Mouse (Mus musculus) adrenal gland, postnatal 10 days (tissue): ENCODE measurements at regions not wholly inside any gene's neighbourhood (a gene's known extent, or its start where the extent isn't known, plus 50 kb on each side); places are given as distances from the start of the nearest gene placed in this dataset.
A peak's percentile ranks its signal among the peaks of the same experiment; 100 is the strongest.

Source experiments
- DNase-seq: peaks from one replicate; pipeline ENCODE4 v3.0.0; 2021; ENCODE audit warnings: mixed read lengths

DNA sequence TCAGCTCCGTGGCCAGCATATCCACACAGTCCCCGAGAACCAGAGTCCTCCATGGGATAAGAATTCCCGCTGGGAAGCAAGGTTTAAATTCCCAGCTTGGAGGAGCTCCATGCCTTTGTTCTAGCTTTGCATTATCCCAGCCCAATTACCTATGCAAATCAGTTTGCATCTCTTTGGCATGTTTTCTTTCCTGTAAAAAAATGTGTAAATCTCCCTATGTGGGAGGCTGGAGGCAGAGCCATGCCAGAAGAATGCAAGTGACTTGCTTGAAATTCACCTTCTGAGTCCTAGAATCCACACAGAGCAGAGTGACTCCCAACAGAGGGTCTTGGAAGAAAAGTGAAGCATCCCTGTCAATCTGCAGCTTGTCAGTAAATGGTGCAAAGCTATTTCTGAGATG is 388.9 kb downstream of the Tcerg1l start:
- DNase-seq, result no peak

DNA sequence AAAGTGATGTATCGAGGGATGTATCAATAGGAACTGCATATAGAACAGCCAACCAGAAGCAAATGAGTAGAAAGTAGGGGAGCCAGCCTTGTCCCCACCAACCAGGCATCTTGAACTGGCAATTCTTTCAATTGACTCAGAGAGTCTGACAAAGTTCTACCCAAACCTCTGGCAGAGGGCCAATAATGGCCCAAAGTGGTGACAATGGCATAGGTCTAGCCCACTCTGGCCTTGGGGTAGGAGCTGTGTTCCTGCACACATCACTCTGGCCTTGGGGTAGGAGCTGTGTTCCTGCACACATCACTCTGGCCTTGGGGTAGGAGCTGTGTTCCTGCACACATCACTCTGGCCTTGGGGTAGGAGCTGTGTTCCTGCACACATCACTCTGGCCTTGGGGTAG is 373.5 kb downstream of the Tcerg1l start:
- DNase-seq, result peak; percentile 23

DNA sequence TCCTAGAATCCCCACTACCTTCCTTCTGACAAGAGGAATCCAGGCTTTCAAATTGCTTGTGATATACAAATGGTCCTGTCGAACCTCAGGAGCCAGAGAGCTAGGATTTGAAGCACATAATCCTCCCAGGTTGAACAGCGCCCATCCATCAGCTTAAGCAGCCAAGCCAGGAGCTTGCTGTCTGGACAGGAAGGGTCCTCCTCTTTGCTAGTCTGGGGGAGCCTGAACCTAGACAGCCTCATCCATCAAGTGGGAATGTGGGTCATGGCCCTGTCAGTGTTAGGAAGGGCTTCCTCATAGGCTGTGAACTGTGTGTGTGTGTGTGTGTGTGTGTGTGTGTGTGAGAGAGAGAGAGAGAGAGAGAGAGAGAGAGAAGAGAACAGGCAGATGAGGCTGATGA is 345.8 kb downstream of the Tcerg1l start:
- DNase-seq, result no peak

DNA sequence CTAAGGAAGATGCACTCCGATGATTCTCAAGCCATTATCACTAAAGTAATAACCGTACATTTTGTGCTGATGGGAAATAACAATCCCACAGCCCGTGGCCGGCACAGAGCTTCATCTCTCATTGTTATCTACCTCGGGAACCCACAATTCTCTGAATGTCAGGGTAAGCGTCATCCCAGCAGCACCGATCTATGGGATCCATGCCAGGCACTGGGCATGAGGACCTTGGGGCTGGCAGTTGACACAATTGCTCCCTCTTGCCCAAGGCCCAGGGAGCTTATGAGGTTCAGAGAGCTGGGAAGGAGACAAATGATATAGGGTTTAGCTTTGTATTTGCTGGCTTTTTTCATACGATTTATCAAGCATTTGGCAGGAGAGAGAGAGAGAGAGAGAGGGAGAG is 342.8 kb downstream of the Tcerg1l start:
- DNase-seq, result peak; percentile 80

DNA sequence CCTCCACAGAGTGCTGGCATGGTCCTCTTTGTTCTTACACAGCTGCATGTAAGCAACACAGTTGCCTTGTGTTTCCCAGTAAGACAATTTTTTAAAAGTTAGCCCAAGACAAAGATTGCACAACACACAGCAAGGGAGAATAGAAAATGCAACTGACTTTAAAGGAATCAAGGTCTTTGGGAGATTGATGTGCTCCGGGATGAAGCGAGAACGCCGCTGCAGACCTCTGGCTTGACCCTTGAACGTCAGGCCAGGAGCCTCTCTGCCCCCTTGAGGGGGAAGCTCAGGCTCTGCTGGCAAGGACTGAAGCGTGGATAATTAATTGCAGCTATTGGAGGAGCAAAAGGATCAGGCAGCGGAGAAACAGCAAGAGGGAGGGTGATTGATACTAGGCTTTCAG is 336.4 kb downstream of the Tcerg1l start:
- peak; percentile 50 for DNase-seq

DNA sequence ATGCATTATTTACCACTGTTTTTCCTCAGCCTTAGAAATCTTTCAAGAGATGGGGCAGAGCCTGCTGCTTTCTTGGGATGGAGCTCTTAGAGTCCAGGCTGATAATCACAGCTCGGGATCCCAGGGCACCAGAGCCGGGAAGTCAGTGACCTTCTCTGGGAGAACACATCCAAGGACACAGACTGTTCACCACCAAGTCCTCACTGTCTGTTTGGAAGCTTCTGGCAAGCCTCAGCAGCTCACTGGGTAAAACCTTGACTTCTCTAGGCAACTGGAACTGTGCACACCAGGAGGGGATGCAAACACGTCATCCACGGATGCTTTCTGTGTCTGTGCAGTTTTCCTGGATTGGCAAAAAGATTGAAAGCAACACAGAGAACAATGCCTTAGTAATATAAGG is 330.6 kb downstream of the Tcerg1l start:
- DNase-seq, result peak; percentile 42

DNA sequence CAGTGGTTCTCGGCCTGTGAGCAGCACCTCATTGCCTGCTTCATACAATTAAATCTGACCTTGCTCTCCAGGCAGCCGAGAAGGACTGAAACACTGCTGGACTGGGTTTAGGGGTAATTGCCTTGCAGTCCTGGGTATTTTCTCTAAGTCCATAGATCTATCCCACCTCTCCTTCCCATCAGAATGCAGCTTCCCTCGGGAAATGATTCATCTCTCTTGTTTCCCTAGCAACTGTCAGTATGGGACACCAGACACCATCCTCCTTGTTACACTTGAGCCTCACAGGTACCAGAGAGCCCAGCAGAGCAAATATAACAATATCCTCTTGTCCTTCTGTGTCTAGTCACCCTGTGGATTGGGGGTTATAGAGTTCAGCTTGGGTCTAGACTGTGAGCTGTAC is 322.3 kb downstream of the Tcerg1l start:
- no peak for DNase-seq

DNA sequence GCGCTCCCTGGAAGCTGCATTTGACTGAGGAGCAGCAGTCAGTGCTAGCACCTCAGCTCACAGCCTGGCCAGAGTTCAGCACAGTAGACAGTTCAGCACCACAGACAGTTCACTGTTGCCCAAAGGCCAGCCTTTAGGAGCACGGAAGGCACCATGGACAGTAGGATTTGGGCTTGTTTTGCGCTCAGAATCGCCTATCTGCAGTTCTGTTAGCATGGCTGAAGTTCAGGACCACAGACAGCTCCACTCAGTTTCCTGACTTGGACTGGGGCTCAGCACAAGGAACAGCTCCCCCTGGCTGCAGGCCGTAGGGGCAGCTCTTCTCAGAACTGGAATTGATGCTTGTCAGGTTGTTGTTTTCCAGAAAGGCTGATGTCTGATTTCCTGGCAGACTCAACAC is 313.6 kb downstream of the Tcerg1l start:
- DNase-seq, result peak; percentile 94

DNA sequence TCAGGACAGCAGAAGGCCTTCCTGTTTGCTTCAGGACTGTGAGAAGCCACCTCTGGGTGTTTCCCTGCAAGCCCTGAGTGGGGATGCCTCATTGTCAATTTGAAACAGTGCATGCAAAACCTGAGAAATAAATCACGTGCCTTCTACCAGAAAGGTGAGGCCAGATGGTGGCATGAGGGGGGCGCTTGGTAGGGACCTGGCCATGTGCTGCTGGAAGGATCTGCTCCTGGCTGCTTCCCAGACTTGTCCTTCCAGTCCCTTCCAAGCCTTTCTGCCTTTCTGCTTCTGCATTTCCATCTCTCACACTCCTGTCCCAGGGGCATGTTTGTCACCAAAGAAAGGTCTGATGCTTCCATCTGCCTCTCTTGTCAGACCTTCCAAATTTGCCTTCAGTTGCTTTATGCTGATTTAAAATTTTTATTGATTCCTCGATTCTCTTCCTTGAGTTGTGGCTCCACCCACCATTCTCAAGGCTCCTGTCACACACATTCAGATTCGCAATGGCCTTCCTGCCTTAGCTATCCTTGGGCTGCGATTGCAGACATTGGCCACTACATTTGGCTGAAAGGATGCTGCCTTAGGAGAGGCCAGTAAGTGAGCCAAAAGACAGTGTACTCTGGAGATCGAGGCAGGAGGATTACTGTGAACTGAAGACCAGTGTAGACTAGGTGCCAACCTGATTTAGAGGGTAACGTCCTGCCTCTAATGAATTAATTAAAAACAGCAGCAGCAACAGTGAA is 289.9 kb downstream of the Tcerg1l start:
- no peak for DNase-seq

DNA sequence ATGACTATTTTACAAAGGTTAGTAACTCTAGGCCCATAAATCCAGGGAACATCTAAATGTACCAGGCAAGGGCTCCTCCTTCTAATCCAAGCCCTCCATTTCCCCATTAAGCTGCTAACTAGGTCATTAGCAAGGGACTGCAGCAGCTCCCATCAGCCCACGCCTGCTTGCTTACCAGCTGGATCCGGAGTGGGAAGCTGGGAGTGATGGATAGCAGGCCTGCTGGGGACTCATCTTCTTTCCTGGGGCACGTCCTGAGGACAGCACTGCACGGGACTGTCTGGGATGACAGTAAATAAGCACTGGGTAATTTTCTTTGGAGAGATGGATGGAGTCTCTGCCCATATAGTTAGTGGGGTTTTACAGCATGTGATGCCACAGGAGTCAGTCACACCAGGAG is 276.0 kb downstream of the Tcerg1l start:
- no peak for DNase-seq

DNA sequence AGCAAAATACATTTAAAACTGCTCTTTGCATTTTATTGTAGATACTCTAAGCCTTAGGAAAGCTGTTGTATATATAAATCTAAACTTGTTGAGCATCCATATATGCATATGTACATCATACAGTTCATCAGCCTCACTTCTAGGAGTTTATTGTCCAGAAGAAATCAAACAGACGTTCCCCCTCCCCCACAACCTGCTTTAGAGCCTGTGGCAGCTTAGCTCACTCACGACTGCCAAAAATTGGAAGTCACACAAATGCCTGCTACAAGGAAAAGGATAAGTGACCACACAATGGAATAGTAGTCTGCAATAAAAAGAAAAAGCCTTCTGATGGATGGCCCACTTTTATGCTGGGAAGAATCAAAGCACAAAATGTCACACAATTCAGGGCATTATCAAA is 267.8 kb downstream of the Tcerg1l start:
- DNase-seq, result no peak

DNA sequence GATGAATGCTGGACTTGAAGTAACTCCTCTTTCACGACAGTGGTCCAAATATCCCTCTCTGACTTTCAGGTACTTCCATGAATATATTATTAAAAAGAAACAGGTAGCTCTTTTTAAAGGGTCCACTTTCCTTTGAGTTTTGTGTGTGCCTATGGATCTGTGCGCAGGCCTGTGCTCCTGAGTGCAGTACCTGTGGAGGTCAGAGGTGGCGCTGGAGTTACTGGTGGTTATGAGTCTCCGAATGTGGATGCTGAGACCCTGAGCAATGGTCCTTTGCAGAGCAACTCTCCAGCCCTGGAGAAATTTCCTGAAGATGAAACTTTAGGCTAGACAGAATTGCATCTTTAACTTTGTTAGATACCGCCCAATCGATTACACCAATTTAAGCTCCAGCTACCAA is 264.1 kb downstream of the Tcerg1l start:
- DNase-seq, result no peak

DNA sequence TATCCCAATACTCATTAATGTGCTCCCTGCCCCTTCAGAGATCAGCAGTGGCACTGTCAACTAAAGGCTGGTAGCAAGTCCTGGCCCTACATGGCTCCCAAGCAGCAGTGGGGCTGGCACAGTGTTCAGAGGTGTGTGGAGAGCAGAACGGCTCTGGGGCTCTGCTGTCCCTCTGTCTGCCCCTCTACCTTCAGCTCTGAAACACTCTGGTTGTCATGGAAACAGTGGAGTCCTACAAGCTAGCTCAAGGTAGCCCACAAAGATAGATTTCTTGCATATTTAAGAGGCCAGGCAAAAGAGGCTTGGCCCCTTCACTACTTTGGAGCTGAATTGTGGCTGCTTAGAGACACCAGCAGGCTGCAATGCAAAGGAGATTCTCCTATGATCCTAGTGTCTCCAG is 259.6 kb downstream of the Tcerg1l start:
- DNase-seq, result no peak

DNA sequence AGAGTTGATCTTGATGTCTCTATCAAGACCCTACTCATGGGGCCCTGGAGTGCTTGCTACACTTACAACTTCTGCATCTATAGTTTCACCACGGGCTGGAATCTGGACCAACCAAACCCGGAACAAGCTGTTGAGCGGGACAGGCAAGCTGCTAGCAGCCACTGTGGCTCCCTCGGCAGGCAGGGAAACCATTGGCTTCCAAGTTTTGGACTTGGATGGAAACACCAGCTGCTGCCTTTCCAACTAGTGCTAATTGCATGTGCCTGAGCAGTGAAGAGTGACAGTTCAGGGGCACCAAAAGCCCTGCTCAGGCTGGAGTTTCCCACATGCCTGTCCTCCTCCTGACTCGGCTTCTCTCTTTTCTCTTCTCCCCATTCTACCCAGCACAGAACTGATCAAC is 257.8 kb downstream of the Tcerg1l start:
- no peak for DNase-seq

DNA sequence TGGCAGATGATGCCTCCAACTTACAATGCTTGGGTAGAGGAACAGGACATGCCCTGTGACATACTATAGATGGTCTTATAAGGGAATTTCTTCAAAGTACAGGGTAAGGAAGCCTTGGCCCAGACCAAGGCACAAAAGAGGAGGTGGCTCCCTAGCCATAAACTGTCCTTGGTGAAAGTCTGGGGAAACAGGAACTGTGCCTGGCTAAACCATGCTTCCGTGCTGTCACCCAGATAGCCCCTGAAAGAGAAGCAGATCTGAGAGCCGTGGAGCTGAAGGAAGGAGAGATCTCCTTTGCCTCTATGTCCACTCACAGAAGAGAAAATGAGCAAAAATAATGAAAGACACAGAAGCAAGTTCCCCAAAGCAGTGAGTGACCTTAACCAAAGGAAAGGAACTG is 248.0 kb downstream of the Tcerg1l start:
- no peak for DNase-seq

DNA sequence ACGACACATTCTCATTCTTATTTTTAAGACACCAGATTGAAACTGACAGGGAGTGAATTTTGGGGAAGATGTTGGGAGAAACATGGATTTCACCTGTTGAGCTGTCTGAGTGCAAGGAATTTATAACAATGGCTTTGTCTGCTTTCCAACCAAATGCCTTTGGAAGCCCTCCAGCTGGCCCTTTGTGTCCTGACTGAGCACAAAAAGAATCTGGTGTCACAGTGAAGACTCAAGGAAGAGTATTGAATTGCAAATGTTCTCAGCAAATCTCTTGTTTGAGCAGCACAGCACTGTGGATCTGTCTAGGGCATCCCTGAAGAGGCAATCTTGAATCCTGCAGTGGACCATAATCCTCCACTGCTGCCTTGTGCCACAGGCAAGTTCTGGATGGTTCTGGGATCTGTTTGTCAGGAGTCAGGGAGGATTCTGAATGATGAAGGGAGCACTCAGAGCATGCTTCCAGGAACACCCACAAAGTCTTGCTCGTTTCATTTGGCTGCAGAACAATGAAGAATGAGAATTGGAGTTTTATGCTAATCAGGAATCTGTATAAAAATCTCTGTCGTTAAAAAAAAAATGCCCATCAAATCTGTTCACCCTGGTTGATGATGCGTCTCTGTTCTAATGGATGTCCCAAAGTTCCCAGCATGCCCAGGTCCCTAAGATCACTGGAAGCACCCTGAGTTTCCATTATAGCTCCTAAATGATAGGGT is 243.9 kb downstream of the Tcerg1l start:
- DNase-seq, result no peak
